Mouse (Mus musculus): ENCODE measurements around the gene Ccm2l. TPM values are rescaled to one million over a fixed set of nuclear protein-coding genes. Genes with fewer than 3 reads are reported as not detected.

Ccm2l gene
- total and polyA plus RNA-seq, 2 experiments from 2014 or later, result 1.3 to 3.9 TPM

DNA sequence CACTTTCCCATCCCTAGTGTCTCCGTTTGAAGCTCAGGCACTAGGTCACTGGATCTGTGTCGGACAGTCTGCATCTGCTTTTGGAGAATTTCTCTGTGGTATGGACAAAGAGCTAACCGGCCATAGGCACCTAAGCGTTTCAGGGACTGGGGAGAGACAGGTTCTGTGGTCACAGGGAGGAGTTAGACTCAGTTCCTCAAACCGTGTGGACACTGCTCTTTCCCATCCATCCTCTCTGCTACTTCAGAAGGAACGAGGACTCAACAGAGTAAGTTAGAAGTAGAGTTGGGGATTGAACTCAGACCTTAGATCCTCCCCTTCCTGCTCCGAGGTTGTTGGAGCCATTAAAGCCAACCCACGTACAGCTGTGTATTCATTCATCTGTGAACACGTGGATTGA, 14.2 kb upstream of the Ccm2l start:
- TF ChIP-seq CTCF (IDR thresholded peaks at IDR 0.05; ENCODE audit: low read depth), result no peak
- H3K4me2 ChIP-seq (ENCODE audit: low read depth, low read length), result no peak overlapping the region
- ATAC-seq (no peak), DNase-seq (ENCODE audit: low spot score) (no peak)
- H3K9ac ChIP-seq (replicated peaks; ENCODE audit: low read length), result no peak overlapping the region
- H3K4me1 ChIP-seq (ENCODE audit: insufficient read depth, low read length), result peaks cover 22% of the 10 kb centered on the region
- whole genome bisulfite sequencing, result 81% methylated on average over 9 of the region's 9 CpGs
- H3K27ac ChIP-seq, result no peak overlapping the region
- no peaks in the 10 kb centered on the region for H3K9me3 ChIP-seq (ENCODE audit: low read length)
- H3K4me3 ChIP-seq (ENCODE audit: low read length), result no peak overlapping the region
- H3K27me3 ChIP-seq (ENCODE audit: insufficient read depth, low read length), result no peaks in the 10 kb centered on the region
- H3K36me3 ChIP-seq (ENCODE audit: insufficient read depth, low read length), result peaks cover 7% of the 10 kb centered on the region; the same call in 1 of the 2 replicates

GRCm38 (mm10) chr2:153052700-153053351, 12.9 kb upstream of the Ccm2l start:
- Histone ChIP-seq H3K27me3 (ENCODE audit: insufficient read depth, low read length) (no peaks in the 10 kb centered on the region), H3K36me3 (ENCODE audit: insufficient read depth, low read length) (peaks cover 7% of the 10 kb centered on the region; the same call in 1 of the 2 replicates), H3K4me2 (ENCODE audit: low read depth, low read length) (0 out of 2 replicates have a peak overlapping the region, but pooled peaks have one; percentile 10), H3K9me3 (ENCODE audit: low read length) (no peaks in the 10 kb centered on the region), H3K9ac (replicated peaks; ENCODE audit: low read length) (no peak overlapping the region), H3K4me3 (ENCODE audit: low read length) (no peak overlapping the region), H3K4me1 (ENCODE audit: insufficient read depth, low read length) (peaks cover 19% of the 10 kb centered on the region), H3K27ac (no peak overlapping the region)
- ATAC-seq, result no peak
- TF ChIP-seq CTCF (IDR thresholded peaks at IDR 0.05; ENCODE audit: low read depth), result peak; percentile 40
- DNase-seq (ENCODE audit: low spot score), result peak; percentile 50
- WGBS, result 15% methylated on average over 30 of the region's 30 CpGs

DNA sequence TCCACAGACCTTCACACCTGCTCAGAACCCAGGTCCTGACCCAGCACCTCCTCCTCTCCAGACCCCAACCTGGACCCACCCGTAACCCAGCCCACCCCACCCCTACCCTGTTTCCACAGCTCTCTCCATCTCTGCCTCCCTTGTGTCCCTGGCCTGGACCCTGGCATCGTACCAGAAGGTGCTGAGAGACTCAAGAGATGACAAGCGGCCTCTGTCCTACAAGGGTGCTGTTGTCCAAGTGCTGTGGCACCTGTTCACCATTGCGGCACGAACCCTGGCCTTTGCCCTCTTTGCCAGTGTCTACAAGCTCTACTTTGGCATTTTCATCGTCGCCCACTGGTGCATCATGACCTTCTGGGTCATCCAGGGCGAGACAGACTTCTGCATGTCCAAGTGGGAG, 11.9 kb upstream of the Ccm2l start:
- no peak for TF ChIP-seq CTCF (IDR thresholded peaks at IDR 0.05; ENCODE audit: low read depth)
- no peaks in the 10 kb centered on the region for H3K27me3 ChIP-seq (ENCODE audit: insufficient read depth, low read length)
- no peak overlapping the region for H3K4me3 ChIP-seq (ENCODE audit: low read length)
- ATAC-seq (no peak), DNase-seq (ENCODE audit: low spot score) (no peak)
- WGBS, result 89% methylated on average over 8 of the region's 8 CpGs
- H3K9ac ChIP-seq (replicated peaks; ENCODE audit: low read length), result no peak overlapping the region
- peaks cover 8% of the 10 kb centered on the region for H3K4me1 ChIP-seq (ENCODE audit: insufficient read depth, low read length)
- H3K9me3 ChIP-seq (ENCODE audit: low read length), result no peaks in the 10 kb centered on the region
- no peak overlapping the region for H3K27ac ChIP-seq
- peaks cover 7% of the 10 kb centered on the region; the same call in 1 of the 2 replicates for H3K36me3 ChIP-seq (ENCODE audit: insufficient read depth, low read length)
- no peak overlapping the region for H3K4me2 ChIP-seq (ENCODE audit: low read depth, low read length)

DNA sequence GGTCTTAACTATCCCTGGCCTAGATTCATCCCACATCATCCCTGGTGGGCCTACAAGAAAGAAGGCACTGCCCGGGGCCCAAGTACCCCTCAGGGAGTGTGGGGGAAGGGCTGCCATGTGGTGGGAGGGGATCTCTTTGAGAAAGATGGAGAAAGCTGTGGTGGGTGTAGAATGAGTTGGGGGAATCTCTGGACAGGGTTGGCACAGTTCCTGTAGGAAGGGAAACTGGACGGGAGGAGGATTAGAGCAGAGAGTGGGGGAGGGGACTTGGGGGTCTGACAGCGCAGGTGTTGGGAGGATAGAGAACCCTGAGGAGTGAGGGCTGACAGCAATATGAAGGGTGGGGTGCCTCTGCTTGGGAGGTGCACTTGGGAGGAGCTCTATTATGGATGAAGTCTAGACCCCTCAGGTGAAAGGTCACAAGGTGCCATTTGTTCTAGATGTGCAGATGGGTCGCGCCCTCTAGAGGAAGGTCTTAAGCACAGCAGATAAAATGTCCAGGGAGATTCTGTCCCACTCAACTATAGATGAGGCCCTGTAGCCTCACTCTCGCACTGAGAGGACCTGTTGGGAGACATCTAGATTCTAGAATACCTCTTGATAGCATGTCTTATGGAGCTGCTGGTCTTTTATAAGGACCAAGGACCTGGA, 10.4 kb upstream of the Ccm2l start:
- TF ChIP-seq CTCF (IDR thresholded peaks at IDR 0.05; ENCODE audit: low read depth), result peak; percentile 48
- H3K27me3 ChIP-seq (ENCODE audit: insufficient read depth, low read length), result no peaks in the 10 kb centered on the region
- peaks cover 7% of the 10 kb centered on the region; the same call in 1 of the 2 replicates for H3K36me3 ChIP-seq (ENCODE audit: insufficient read depth, low read length)
- H3K4me2 ChIP-seq (ENCODE audit: low read depth, low read length), result no peak overlapping the region
- no peak for ATAC-seq
- no peak overlapping the region for H3K9ac ChIP-seq (replicated peaks; ENCODE audit: low read length)
- no peaks in the 10 kb centered on the region for H3K9me3 ChIP-seq (ENCODE audit: low read length)
- H3K27ac ChIP-seq, result no peak overlapping the region
- DNase-seq (ENCODE audit: low spot score), result no peak
- 59% methylated on average over 6 of the region's 6 CpGs for WGBS
- H3K4me1 ChIP-seq (ENCODE audit: insufficient read depth, low read length), result no peaks in the 10 kb centered on the region
- no peak overlapping the region for H3K4me3 ChIP-seq (ENCODE audit: low read length)

DNA sequence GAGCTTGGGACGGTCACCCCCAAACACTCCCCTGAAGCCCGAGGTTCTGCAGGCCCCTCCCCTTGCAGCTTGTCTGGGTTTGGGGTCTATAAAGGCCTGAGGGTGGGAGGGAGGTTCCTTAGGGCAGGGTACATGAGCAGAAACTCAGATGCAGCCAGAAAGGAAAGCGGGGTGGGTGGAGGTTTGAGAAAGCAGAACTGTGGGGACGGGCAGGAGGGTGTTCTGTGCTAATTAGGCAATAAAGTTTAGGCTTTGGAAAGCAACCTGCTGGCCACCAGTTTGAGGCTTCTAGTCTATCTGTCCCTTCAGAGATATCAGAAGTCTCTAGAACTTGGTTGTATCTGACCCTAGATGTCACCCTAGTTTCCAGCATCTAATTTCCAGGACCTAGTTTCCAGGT, 7.4 kb upstream of the Ccm2l start:
- no peaks in the 10 kb centered on the region for H3K4me1 ChIP-seq (ENCODE audit: insufficient read depth, low read length)
- no peak overlapping the region for H3K4me2 ChIP-seq (ENCODE audit: low read depth, low read length)
- no peak for TF ChIP-seq CTCF (IDR thresholded peaks at IDR 0.05; ENCODE audit: low read depth)
- no peaks in the 10 kb centered on the region for H3K9me3 ChIP-seq (ENCODE audit: low read length)
- no peak overlapping the region for H3K27ac ChIP-seq
- ATAC-seq (no peak), DNase-seq (ENCODE audit: low spot score) (no peak)
- H3K9ac ChIP-seq (replicated peaks; ENCODE audit: low read length), result no peak overlapping the region
- H3K27me3 ChIP-seq (ENCODE audit: insufficient read depth, low read length), result no peaks in the 10 kb centered on the region
- peaks cover 7% of the 10 kb centered on the region; the same call in 1 of the 2 replicates for H3K36me3 ChIP-seq (ENCODE audit: insufficient read depth, low read length)
- H3K4me3 ChIP-seq (ENCODE audit: low read length), result no peak overlapping the region
- 84% methylated on average over 4 of the region's 4 CpGs for WGBS

DNA sequence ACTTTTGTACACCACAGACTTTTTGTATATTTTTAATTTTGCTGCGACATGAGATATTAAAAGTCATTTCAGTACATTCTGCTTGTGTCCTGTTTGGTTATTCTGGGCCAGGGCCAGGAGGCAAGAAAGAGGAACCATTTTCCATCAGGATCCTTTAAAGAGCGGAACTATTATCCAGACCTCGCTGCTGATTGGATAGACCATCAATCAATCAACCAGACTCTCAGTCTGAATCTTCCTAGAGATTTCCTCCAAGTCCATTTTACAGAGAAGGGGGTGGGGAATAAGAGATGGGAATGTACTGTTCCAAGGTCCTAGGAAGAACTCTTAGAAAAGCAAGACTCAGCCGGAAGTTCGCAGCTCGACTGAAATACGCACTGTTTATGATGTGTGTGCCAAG, 5.5 kb upstream of the Ccm2l start:
- ATAC-seq (no peak), DNase-seq (ENCODE audit: low spot score) (peak; percentile 18)
- H3K4me3 ChIP-seq (ENCODE audit: low read length), result no peak overlapping the region
- H3K9me3 ChIP-seq (ENCODE audit: low read length), result no peaks in the 10 kb centered on the region
- H3K4me1 ChIP-seq (ENCODE audit: insufficient read depth, low read length), result no peaks in the 10 kb centered on the region
- no peaks in the 10 kb centered on the region for H3K27me3 ChIP-seq (ENCODE audit: insufficient read depth, low read length)
- no peak overlapping the region for H3K9ac ChIP-seq (replicated peaks; ENCODE audit: low read length)
- WGBS, result 84% methylated on average over 7 of the region's 7 CpGs
- H3K4me2 ChIP-seq (ENCODE audit: low read depth, low read length), result no peak overlapping the region
- no peak overlapping the region for H3K27ac ChIP-seq
- no peak for TF ChIP-seq CTCF (IDR thresholded peaks at IDR 0.05; ENCODE audit: low read depth)
- 0 out of 2 replicates have a peak, but pooled peaks cover under 1% of the 10 kb centered on the region for H3K36me3 ChIP-seq (ENCODE audit: insufficient read depth, low read length)

DNA sequence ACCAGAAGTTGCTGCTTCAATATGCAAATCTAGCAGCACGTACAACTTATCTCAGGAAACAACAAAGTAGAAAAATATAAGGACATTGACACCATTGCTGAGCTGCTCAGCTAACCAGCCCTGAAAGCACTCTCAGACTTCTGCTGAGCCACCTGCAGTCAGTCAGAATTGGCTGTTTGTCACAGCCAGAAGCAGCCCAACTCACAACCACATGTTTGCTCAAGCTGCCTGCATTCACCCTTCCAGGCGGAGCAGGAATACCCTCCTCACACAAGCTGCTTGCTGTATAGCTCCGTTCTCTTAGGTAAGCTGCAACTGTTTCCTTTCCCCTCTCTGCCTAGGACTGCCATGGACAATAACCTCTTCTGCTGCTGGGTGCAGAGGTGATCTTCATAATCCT, 2.4 kb upstream of the Ccm2l start:
- H3K4me3 ChIP-seq (ENCODE audit: low read length), result no peak overlapping the region
- TF ChIP-seq CTCF (IDR thresholded peaks at IDR 0.05; ENCODE audit: low read depth), result no peak
- DNase-seq (ENCODE audit: low spot score), result no peak
- H3K9ac ChIP-seq (replicated peaks; ENCODE audit: low read length), result no peak overlapping the region
- no peaks in the 10 kb centered on the region for H3K36me3 ChIP-seq (ENCODE audit: insufficient read depth, low read length)
- H3K9me3 ChIP-seq (ENCODE audit: low read length), result no peaks in the 10 kb centered on the region
- no peak for ATAC-seq
- H3K4me2 ChIP-seq (ENCODE audit: low read depth, low read length), result no peak overlapping the region
- H3K27ac ChIP-seq, result peak overlapping the region; percentile 45; the same call in 1 of the 2 replicates
- no peaks in the 10 kb centered on the region for H3K4me1 ChIP-seq (ENCODE audit: insufficient read depth, low read length)
- WGBS, result 46% methylated on average over 3 of the region's 3 CpGs
- H3K27me3 ChIP-seq (ENCODE audit: insufficient read depth, low read length), result no peaks in the 10 kb centered on the region

Data from hindbrain, postnatal 0 days (tissue).